Mouse (Mus musculus) liver, postnatal 0 days (tissue): Measurements from ENCODE around the gene Mrps26. TPM values are rescaled to one million over a fixed set of nuclear protein-coding genes. Genes with fewer than 3 reads are reported as not detected.
"Not testable (repeated sequence)": the region's sequence is repeated elsewhere in the genome, so short reads cannot be mapped to it uniquely, and the experiment has no call there.

ENCODE experiments used
- ATAC-seq: fragments of 200-750 bp; cut with Nextera tagmentation; 2 replicates; pipeline ENCODE4 v1.8.0; 2017; ENCODE audit warnings: mild to moderate bottlenecking, moderate library complexity
- DNase-seq: peaks from one replicate; pipeline ENCODE4 v3.0.0-alpha.2; 2016
- H3K27ac ChIP-seq: fragments of 300-500 bp; sonication (generic); 2 replicates; pipeline ENCODE4 v1.5.1; 2014; ENCODE audit warnings: antibody characterized with exemption, moderate library complexity, mild to moderate bottlenecking, low read depth
- H3K27me3 ChIP-seq: fragments of 300-500 bp; sonication (generic); 2 replicates; pipeline ENCODE4 v1.6.1; 2014; ENCODE audit warnings: low read length, control low read depth, mixed read lengths; ENCODE audit not compliant: insufficient read depth
- H3K36me3 ChIP-seq: fragments of 300-500 bp; sonication (generic); replicated peaks from 2 replicates; pipeline ENCODE4 v1.6.1; 2014; ENCODE audit warnings: mild to moderate bottlenecking, control low read depth, low read length, moderate library complexity, mixed read lengths; ENCODE audit not compliant: insufficient read depth
- H3K4me1 ChIP-seq: fragments of 300-500 bp; sonication (generic); 2 replicates; pipeline ENCODE4 v1.6.1; 2014; ENCODE audit warnings: antibody characterized with exemption, mild to moderate bottlenecking, control low read depth; ENCODE audit not compliant: insufficient read depth
- H3K4me2 ChIP-seq: fragments of 300-500 bp; sonication (generic); 2 replicates; pipeline ENCODE4 v1.6.1; 2014; ENCODE audit warnings: low read depth, mild to moderate bottlenecking, low read length, moderate library complexity, mixed read lengths
- H3K4me3 ChIP-seq: fragments of 300-500 bp; sonication (generic); 2 replicates; pipeline ENCODE4 v1.5.1; 2014; ENCODE audit warnings: low read depth, low read length
- H3K9ac ChIP-seq: fragments of 300-500 bp; sonication (generic); replicated peaks from 2 replicates; pipeline ENCODE4 v1.6.1; 2014; ENCODE audit warnings: mild to moderate bottlenecking, moderate library complexity
- H3K9me3 ChIP-seq: fragments of 300-500 bp; sonication (generic); 2 replicates; pipeline ENCODE4 v1.6.1; 2016; ENCODE audit warnings: mild to moderate bottlenecking, control low read depth, low read length, mixed read lengths
- CTCF ChIP-seq: sonication (generic); IDR thresholded peaks from 2 replicates; pipeline ENCODE4 v1.5.1; 2016; ENCODE audit warnings: antibody characterized with exemption, low read depth
- EP300 ChIP-seq: IDR thresholded peaks from 2 replicates; pipeline ENCODE4 v1.6.1; 2016; ENCODE audit warnings: antibody characterized with exemption, low read depth, mild to moderate bottlenecking
- WGBS: fragments of 180-500 bp; shearing (Covaris S2); extraction: QIAGEN DNeasy Blood & Tissue Kit; methylation state at CpG from one replicate; pipeline ENCODE4 v1.1.7; 2014; ENCODE audit not compliant: insufficient replicate concordance; 5-methylcytosine and 5-hydroxymethylcytosine counted together
- polyA plus RNA-seq: library from polyadenylated mRNA; unstranded; fragments of >200 nt; fragmentation: Nextera tagmentation; extraction: Ambion mirVana; gene quantifications from 2 replicates; pipeline ENCODE4 v1.2.1, GENCODE M21; 2015

Gene Mrps26
- polyA plus RNA-seq, 1 experiment from 2014 or later: 38.8 TPM

GRCm38 (mm10) chr2:130564983-130565382 is 1.4 kb downstream of the Mrps26 start:
- Histone ChIP-seq H3K4me3 (no peak overlapping the region), H3K9ac (no peak overlapping the region), H3K27me3 (no peaks in the 10 kb centered on the region), H3K9me3 (no peaks in the 10 kb centered on the region), H3K4me2 (peak overlapping the region; percentile 76; the same call in 1 of the 2 replicates), H3K27ac (no peak overlapping the region), H3K36me3 (peaks cover 7% of the 10 kb centered on the region), H3K4me1 (peaks cover 19% of the 10 kb centered on the region)
- DNase-seq (no peak), ATAC-seq (no peak)
- 91% methylated on average over 8 of the region's 8 CpGs for WGBS
- TF ChIP-seq CTCF (no peak), EP300 (no peak)

- DNase-seq (no peak), ATAC-seq (peak; percentile 42; the same call in 1 of the 2 replicates)
- TF ChIP-seq CTCF (no peak), EP300 (no peak)
- no peak overlapping the region for H3K4me2 ChIP-seq
- H3K4me3 ChIP-seq: no peak overlapping the region
- H3K9me3 ChIP-seq: no peaks in the 10 kb centered on the region
- 65% methylated on average over 4 of the region's 4 CpGs for WGBS
- no peaks in the 10 kb centered on the region for H3K27me3 ChIP-seq
- H3K27ac ChIP-seq: no peak overlapping the region
- H3K36me3 ChIP-seq: peaks cover 7% of the 10 kb centered on the region
- peaks cover 11% of the 10 kb centered on the region for H3K4me1 ChIP-seq
- no peak overlapping the region for H3K9ac ChIP-seq
Measured at GRCm38 (mm10) chr2:130568921-130569320, 5.4 kb downstream of the Mrps26 start.

GRCm38 (mm10) chr2:130569926-130570325 is 6.4 kb downstream of the Mrps26 start:
- no peak for DNase-seq

GRCm38 (mm10) chr2:130574960-130575359 is 11.4 kb downstream of the Mrps26 start:
- Histone ChIP-seq H3K9ac (no peak overlapping the region), H3K9me3 (no peaks in the 10 kb centered on the region), H3K4me2 (no peak overlapping the region), H3K27me3 (peaks cover 46% of the 10 kb centered on the region), H3K4me1 (peaks cover 5% of the 10 kb centered on the region; the same call in 1 of the 2 replicates), H3K27ac (no peak overlapping the region), H3K4me3 (no peak overlapping the region), H3K36me3 (no peaks in the 10 kb centered on the region)
- DNase-seq: no peak
- ATAC-seq: no peak
- WGBS: 74% methylated on average over 5 of the region's 5 CpGs
- TF ChIP-seq EP300 (no peak), CTCF (peak; percentile 24; the same call in 1 of the 2 replicates)

More at GRCm38 (mm10) chr2:130569926-130570325, 6.4 kb downstream of the Mrps26 start:
- Histone ChIP-seq H3K4me1 (peaks cover under 1% of the 10 kb centered on the region; the same call in 1 of the 2 replicates), H3K4me3 (no peak overlapping the region), H3K4me2 (no peak overlapping the region), H3K9me3 (no peaks in the 10 kb centered on the region), H3K27me3 (no peaks in the 10 kb centered on the region), H3K36me3 (peaks cover 7% of the 10 kb centered on the region), H3K9ac (no peak overlapping the region), H3K27ac (no peak overlapping the region)
- TF ChIP-seq CTCF (no peak), EP300 (no peak)
- no peak for ATAC-seq

GRCm38 (mm10) chr2:130575873-130576272 is 12.3 kb downstream of the Mrps26 start, which contains the start of gene Oxt:
Gene Oxt (plus strand): TSS chr2:130576173.
- Histone ChIP-seq H3K4me2 (peak within 1 kb of the TSS; percentile 57), H3K4me1 (peaks cover 11% of the 10 kb centered on the region; the same call in 1 of the 2 replicates), H3K4me3 (peak within 1 kb of the TSS; percentile 32), H3K9ac (no peak within 1 kb of the TSS; the same call in 1 of the 2 replicates), H3K9me3 (no peaks in the 10 kb centered on the region), H3K36me3 (no peaks in the 10 kb centered on the region), H3K27me3 (peaks cover 55% of the 10 kb centered on the region), H3K27ac (no peak within 1 kb of the TSS)
- TF ChIP-seq CTCF (no peak), EP300 (no peak)
- ATAC-seq (no peak), DNase-seq (no peak)
- WGBS: 55% methylated on average over 9 of the region's 9 CpGs

GRCm38 (mm10) chr2:130576564-130576963 is 13.0 kb downstream of the Mrps26 start:
- peak overlapping the region; percentile 32 for H3K4me3 ChIP-seq
- not testable (repeated sequence) for H3K36me3 ChIP-seq, H3K27ac ChIP-seq, ATAC-seq, DNase-seq, H3K9ac ChIP-seq, H3K9me3 ChIP-seq
- 6% methylated on average over 24 of the region's 32 CpGs for WGBS
- peaks cover 11% of the 10 kb centered on the region; the same call in 1 of the 2 replicates for H3K4me1 ChIP-seq
- H3K4me2 ChIP-seq: peak overlapping the region; percentile 57
- peaks cover 62% of the 10 kb centered on the region for H3K27me3 ChIP-seq
